Mouse (Mus musculus) adrenal gland, adult 10 weeks (tissue): Measurements from ENCODE around the gene Rxfp3. TPM values are rescaled to one million over a fixed set of nuclear protein-coding genes. Genes with fewer than 3 reads are reported as not detected.

Experiments used
- polyA plus RNA-seq: library from polyadenylated mRNA; stranded (reverse); fragments of 350-450 nt; fragmentation: Illumina TruSeq; extraction: RNeasy Lipid Tissue Mini Kit (QIAGEN cat#74804); gene quantifications from one replicate; pipeline ENCODE4 v1.2.3, GENCODE M21; 2014; ENCODE audit warnings: low read depth, low replicate concordance

The Rxfp3 gene
- not detected for polyA plus RNA-seq

GRCm38 (mm10) chr15:11037711-11038110 lies at the start of gene Rxfp3:
Gene Rxfp3 (minus strand): TSS chr15:11037991.

DNA sequence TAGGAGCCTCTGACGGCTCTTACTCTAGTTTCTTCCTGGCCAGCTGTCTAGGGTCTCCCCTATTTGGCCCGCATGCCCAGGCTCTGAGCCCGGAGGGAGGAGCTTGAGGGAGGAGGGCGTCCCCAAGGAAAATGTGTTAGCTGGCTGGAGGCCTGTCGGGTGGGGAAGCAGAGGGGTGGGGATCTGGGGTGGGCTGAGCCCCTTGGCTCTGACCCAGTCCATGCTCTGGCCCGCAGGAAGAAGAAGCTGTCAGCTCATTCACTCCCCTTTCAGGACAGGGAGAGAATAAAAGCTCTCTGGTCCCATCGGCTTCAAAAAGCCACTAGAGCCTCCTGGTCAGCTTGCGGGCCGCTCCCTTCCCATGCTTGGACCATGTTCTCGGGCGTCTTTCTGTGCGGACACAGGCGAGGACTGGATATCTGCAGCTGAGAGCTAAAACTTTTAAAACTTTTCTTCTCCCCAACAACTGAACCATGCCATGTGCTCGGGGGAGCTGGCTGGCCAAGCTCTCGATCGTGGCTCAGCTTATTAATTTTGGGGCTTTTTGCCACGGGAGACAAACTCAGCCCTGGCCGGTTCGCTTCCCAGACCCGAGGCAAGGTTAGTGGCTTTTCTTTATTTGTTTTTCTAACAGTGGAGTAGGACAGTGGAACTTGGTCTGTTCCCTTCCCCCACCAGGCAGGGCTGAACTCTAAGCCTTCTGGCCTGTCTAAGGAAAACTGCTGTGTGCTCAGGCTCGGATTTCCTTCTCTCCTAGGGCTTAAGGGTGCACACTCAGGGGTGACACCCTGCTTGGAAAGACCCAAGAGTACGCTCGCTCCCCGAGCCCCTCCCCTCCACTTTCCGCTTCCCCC lies 27.0 kb upstream of the Rxfp3 start, which contains the start of gene Adamts12:
Adamts12 (plus strand) TSS at position 233 of the 854 bp plus-strand sequence.

GRCm38 (mm10) chr15:11000421-11000820 lies 37.4 kb downstream of the Rxfp3 start, which contains the start of gene Slc45a2:
Gene Slc45a2 (plus strand): TSS chr15:11000721.

Other genes with a start within 250 kb of the Rxfp3 start
- gene C1qtnf3, start 85.7 kb downstream of the Rxfp3 start, polyA plus RNA-seq, result 2.3 TPM
- 7.5 TPM for gene Amacr, start 56.2 kb downstream of the Rxfp3 start, polyA plus RNA-seq
- gene Slc45a2, start 37.3 kb downstream of the Rxfp3 start, polyA plus RNA-seq, result not detected
- gene Adamts12, start 26.8 kb upstream of the Rxfp3 start, polyA plus RNA-seq, result 5.7 TPM